Mouse (Mus musculus) olfactory bulb, adult 2 months (tissue): ENCODE measurements around the gene Tubgcp2.

ENCODE experiments used
- CTCF ChIP-seq: fragments of 200-500 bp; IDR thresholded peaks from 2 replicates; pipeline ENCODE4 v1.5.1; 2012; ENCODE audit warnings: low read depth, mild to moderate bottlenecking, low read length, moderate library complexity; ENCODE audit not compliant: insufficient read depth
- POLR2A ChIP-seq: fragments of 200-500 bp; IDR thresholded peaks from 2 replicates; pipeline ENCODE4 v1.6.1; 2012; ENCODE audit warnings: mild to moderate bottlenecking, low read depth, low read length, moderate library complexity; ENCODE audit not compliant: insufficient read depth

- TF ChIP-seq CTCF (no peak), POLR2A (no peak)
Measured at GRCm38 (mm10) chr7:140011336-140011735, 25.1 kb downstream of the Tubgcp2 start.
